Mouse (Mus musculus) MEL (cell line): ENCODE measurements around the gene Gemin5.

Source experiments
- CHD2 ChIP-seq: IDR thresholded peaks from 2 replicates; pipeline ENCODE4 v1.6.1; 2011; ENCODE audit warnings: low read length, improper control_type of control experiment
- CTCF ChIP-seq, 3 experiments: IDR thresholded peaks in 2 of 3; conservative IDR thresholded peaks in 1 of 3; 2 replicates each; pipeline ENCODE4 v1.5.1; 2011 to 2012; ENCODE audit warnings: low read length in 3 of 3, low read depth in 2 of 3, mild to moderate bottlenecking in 2 of 3, improper control_type of control experiment in 1 of 3, inconsistent platforms in 1 of 3, mixed read lengths in 1 of 3, moderate library complexity in 1 of 3; ENCODE audit not compliant: control insufficient read depth in 1 of 3, insufficient read depth in 1 of 3, poor library complexity in 1 of 3, severe bottlenecking in 1 of 3
- EP300 ChIP-seq, 2 experiments: IDR thresholded peaks; 2 replicates each; pipeline ENCODE4 v1.6.1; 2011; ENCODE audit warnings: improper control_type of control experiment in 2 of 2, low read length in 2 of 2, low read depth in 1 of 2, mild to moderate bottlenecking in 1 of 2
- POLR2A ChIP-seq, 2 experiments: IDR thresholded peaks; 2 replicates each; pipeline ENCODE4 v1.6.1; 2011 to 2012; ENCODE audit warnings: low read length in 2 of 2, mild to moderate bottlenecking in 2 of 2, control low read depth in 1 of 2, improper control_type of control experiment in 1 of 2, low read depth in 1 of 2, moderate library complexity in 1 of 2; ENCODE audit not compliant: control insufficient read depth in 1 of 2, insufficient read depth in 1 of 2, poor library complexity in 1 of 2
- RAD21 ChIP-seq: IDR thresholded peaks from 2 replicates; pipeline ENCODE4 v1.6.1; 2011; ENCODE audit warnings: mild to moderate bottlenecking, low read depth, low read length, improper control_type of control experiment
- USF1 ChIP-seq: IDR thresholded peaks from 2 replicates; pipeline ENCODE4 v1.6.1; 2014; ENCODE audit warnings: low read depth, mild to moderate bottlenecking, inconsistent platforms, low read length, improper control_type of control experiment, moderate library complexity
- ZC3H11A ChIP-seq: IDR thresholded peaks from 2 replicates; pipeline ENCODE4 v1.6.1; 2012; ENCODE audit warnings: low read depth, mild to moderate bottlenecking, inconsistent platforms, low read length, improper control_type of control experiment

DNA sequence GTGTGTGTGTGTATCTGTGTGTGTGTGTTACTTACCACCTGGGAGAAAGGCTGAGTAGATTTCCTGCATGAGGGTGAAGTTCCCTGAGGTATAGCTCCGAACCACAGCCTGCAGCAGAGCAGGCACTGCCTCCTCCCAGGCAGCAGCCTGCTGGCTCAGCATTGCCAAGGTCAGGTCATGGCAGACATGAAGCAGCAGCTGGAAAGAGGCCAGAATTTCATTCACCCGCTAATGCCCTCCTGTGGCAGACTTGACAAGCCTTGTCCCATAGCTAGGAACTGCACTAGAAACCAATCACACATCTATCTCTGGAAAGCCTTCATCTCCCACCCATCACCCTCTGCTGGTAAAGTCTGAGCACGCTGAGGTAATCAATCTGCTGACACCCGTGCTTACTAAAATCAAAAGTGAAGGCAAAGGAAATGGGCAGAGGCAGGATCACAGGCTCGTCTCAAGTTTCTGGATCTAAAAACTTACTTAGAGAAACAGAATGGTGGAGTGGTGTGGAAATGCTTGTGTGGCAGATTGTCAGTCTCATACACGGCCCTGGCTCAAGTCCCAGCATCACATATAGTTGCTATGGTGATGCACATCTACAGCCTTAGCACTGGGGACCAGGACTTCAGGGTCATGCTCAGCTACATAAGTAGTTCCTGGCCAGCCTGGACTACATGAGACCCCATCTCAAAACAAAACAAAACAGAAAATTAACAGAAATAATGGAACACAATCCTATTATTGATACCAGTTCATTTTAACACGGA lies 41.8 kb downstream of the Gemin5 start:
- TF ChIP-seq USF1 (no peak), POLR2A (IDR thresholded peaks at IDR 0.05; ENCODE audit: control insufficient read depth in 1 of 2, insufficient read depth in 1 of 2, low read depth in 1 of 2, low read length in 2 of 2, poor library complexity in 1 of 2) (no peak), CTCF (IDR thresholded peaks at IDR 0.05 in 2 of 3, conservative IDR thresholded peaks at IDR 0.05 in 1 of 3; ENCODE audit: control insufficient read depth in 1 of 3, insufficient read depth in 1 of 3, low read depth in 2 of 3, low read length in 3 of 3, poor library complexity in 1 of 3, severe bottlenecking in 1 of 3) (no peak), RAD21 (no peak), EP300 (IDR thresholded peaks at IDR 0.05; ENCODE audit: low read depth in 1 of 2, low read length in 2 of 2) (no peak), ZC3H11A (no peak), CHD2 (no peak)
